Mouse (Mus musculus): Measurements from ENCODE around the gene Foxp1. TPM values are rescaled to one million over a fixed set of nuclear protein-coding genes. Genes with fewer than 3 reads are reported as not detected.
A peak's percentile ranks its signal among the peaks of the same experiment; 100 is the strongest.

Gene Foxp1
- polyA plus RNA-seq, 1 experiment = 31.4 TPM

DNA sequence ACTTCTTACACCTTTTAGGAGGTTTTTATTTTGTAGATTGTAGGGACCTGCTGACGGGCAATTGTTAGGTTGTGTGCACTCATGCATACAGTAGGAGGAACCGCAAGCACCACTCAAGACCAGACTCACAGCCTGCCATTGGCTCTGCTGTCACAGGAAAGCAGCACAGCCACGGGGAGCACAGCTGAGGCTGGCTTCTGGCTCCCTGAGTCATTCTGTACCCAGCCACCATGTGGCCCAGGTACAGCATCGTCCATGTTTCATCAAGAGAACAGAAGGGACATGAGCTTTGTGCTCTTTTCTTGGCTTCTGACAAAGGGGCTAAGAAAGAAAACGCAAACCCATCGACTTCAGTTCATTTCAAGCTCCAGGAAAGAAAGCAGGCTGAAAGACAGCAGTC, 541.3 kb downstream of the Foxp1 start:
- DNase-seq (ENCODE audit: low read depth, low spot score) = no peak
- 84% methylated on average over 6 of the region's 6 CpGs for WGBS

- 93% methylated on average over 7 of the region's 7 CpGs for WGBS
- no peak for DNase-seq (ENCODE audit: low read depth, low spot score)
These were observed 542.1 kb downstream of the Foxp1 start for GRCm38 (mm10) chr6:98980432-98980831.

GRCm38 (mm10) chr6:98980001-98980400, 542.5 kb downstream of the Foxp1 start:
- 88% methylated on average over 7 of the region's 7 CpGs for WGBS
- DNase-seq (ENCODE audit: low read depth, low spot score) = no peak

DNA sequence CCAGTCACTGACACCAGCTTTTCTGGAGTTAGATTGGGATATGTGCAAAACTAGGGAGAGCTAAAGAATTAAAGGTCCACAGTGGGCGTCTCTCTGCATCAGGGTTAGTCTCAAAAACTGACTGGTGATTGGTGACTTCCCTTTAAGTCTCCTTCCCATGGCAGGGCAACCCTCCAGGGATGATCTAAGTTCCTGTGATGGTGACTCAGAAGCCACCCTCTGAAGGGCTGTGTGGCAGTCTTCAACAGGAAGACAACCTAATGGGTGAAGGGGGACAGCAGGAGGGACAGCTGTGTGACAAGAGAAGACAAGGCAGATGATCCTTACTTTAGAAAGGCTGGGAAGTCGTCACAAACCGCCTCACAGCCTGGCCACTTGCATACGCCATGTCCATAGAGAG, 544.7 kb downstream of the Foxp1 start:
- 95% methylated on average over 4 of the region's 4 CpGs for WGBS
- DNase-seq (ENCODE audit: low read depth, low spot score) = no peak

DNA sequence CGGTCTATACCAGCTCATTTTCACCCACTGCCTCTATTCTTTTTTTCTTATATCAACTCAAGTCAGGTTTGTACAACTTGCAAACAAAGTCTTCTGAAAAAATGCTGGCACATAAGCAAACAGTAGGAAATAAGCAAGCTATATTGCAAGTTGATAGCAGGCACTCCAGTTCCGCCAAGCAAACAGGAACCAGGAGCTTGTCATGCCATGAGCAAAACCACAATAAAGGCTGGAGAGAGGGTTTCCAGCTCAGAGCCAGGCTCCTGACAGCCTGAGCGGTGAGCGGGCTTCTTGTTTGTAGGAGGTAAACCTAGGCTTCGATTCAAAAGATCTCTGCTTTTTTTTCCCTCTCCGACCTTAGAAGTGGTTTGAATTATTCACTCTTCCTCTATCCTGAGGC, 546.6 kb downstream of the Foxp1 start:
- WGBS = 87% methylated on average over 6 of the region's 6 CpGs
- no peak for DNase-seq (ENCODE audit: low read depth, low spot score)

GRCm38 (mm10) chr6:98973433-98973832, 549.1 kb downstream of the Foxp1 start:
- WGBS = 81% methylated on average over 5 of the region's 5 CpGs
- DNase-seq (ENCODE audit: low read depth, low spot score) = no peak

- WGBS = 59% methylated on average over 7 of the region's 7 CpGs
- no peak for DNase-seq (ENCODE audit: low read depth, low spot score)
These were observed 550.1 kb downstream of the Foxp1 start for GRCm38 (mm10) chr6:98972404-98972803.

DNA sequence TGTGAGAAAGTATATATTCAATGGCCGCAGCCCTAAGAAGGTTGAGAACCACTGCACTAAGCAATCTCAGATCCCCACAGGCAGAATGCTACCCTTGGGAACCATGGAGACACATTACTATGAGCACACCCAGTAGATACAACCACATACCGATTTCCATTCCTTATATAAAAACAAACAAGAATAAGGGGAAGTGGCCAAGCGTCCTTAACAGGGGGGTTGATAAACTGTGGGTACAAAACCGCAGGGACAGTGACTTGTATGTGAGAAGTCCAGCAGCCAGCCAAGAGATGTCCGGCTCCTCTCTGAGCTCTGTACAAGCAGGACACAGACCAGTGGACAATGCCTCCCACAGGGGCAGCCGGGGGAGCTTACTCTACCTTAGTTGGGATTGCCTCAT, 563.2 kb downstream of the Foxp1 start:
- WGBS = 75% methylated on average over 6 of the region's 6 CpGs
- DNase-seq (ENCODE audit: low read depth, low spot score) = no peak

GRCm38 (mm10) chr6:98956522-98957169, 565.9 kb downstream of the Foxp1 start:
- WGBS = 90% methylated on average over 9 of the region's 9 CpGs
- no peak for DNase-seq (ENCODE audit: low read depth, low spot score)

- DNase-seq (ENCODE audit: low read depth, low spot score) = no peak
- 75% methylated on average over 6 of the region's 6 CpGs for WGBS
These were observed 566.8 kb downstream of the Foxp1 start for GRCm38 (mm10) chr6:98955706-98956105.

DNA sequence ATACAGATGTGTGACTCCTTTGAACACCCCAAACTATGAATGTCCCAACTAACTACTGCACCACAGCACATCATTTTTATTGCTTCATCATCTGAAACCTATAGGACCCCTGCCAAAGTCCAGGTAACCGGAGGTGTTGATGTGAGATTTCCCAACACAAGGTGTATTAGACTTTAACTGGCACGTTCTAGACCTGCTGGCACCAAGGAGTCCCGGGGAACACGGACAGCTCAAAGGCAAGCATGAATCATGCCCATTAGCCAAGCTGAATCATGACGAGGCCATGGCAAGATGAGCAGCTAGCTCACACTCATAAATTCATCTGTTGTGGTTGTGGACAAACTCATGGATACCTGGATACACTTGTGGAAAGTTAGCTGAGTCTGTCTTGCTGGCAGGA, 568.1 kb downstream of the Foxp1 start:
- WGBS = 82% methylated on average over 5 of the region's 5 CpGs
- DNase-seq (ENCODE audit: low read depth, low spot score) = no peak

GRCm38 (mm10) chr6:98949703-98950191, 572.8 kb downstream of the Foxp1 start:
- 7% methylated on average over 6 of the region's 6 CpGs for WGBS
- peak; percentile 36 for DNase-seq (ENCODE audit: low read depth, low spot score)

GRCm38 (mm10) chr6:98949286-98949685, 573.2 kb downstream of the Foxp1 start:
- 61% methylated on average over 7 of the region's 7 CpGs for WGBS
- no peak for DNase-seq (ENCODE audit: low read depth, low spot score)

DNA sequence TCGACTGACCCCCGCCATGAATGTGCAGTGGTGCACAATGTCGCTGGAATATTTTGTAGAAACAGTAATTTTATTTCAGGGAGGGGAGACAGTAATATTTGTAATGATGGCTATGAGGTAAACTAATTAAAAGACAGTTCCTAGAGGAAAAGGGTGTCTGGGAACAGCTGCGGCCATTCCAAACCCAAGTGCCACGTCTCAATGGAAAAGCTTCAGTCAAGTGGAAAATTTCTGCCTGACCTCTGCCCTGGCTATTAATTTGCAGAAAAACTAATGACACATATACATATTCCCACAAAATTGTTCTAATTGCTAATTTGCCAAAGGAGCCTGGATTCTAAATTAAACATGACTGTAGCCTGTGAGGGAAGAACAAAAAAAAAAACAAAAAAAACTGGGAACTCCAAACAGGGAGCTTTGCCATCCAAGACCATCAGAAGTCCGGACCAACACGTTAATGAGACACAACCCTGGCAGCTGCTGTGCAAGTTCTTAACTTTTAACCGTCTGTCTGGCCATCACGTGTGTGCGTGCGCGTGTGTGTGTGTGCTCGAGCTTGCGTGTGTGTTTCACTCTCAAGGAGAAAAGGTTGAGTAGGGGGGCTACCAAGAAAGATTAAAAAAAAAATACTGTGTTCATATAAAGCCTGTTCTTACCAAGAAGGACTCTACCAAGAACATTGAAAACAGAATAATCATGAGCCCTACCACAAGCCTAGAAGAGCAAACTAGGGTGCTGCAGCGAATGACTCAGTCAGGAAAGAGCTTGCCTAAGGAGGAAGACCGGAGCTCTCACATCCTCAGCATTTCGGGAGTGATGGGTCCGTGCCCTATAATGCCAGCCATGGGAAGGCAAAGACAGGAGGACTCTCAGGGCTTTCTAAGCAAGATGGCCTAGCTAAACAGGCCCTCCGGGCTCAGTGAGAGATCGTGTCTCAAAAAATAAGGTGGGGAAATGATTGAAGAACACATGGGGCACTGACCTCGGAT, 574.1 kb downstream of the Foxp1 start:
- WGBS = 86% methylated on average over 21 of the region's 21 CpGs
- no peak for DNase-seq (ENCODE audit: low read depth, low spot score)

GRCm38 (mm10) chr6:98947486-98948152, 574.9 kb downstream of the Foxp1 start:
- DNase-seq (ENCODE audit: low read depth, low spot score) = no peak
- WGBS = 77% methylated on average over 11 of the region's 11 CpGs

DNA sequence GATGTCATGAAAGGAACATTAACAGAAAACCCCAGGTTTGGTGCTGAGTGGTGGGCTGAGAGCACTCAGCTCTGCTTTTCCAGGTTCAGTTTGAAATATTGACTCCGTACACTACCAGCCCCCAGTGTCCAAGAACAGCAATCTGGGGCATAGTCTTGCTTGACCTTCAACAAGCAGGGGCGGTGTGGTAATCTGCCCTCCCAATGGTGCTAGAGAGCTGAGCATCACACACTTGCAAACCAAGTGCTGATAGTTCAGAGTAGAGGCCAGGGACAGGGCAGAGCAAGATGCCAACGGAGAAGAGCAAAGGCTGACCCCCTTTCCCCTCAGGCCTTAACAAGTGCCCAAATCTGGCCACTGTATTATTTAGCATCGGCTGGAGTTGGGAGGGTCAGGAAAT, 575.8 kb downstream of the Foxp1 start:
- no peak for DNase-seq (ENCODE audit: low read depth, low spot score)
- 95% methylated on average over 4 of the region's 4 CpGs for WGBS

GRCm38 (mm10) chr6:98945496-98946412, 576.8 kb downstream of the Foxp1 start:
- WGBS = 80% methylated on average over 21 of the region's 21 CpGs
- no peak for DNase-seq (ENCODE audit: low read depth, low spot score)

DNA sequence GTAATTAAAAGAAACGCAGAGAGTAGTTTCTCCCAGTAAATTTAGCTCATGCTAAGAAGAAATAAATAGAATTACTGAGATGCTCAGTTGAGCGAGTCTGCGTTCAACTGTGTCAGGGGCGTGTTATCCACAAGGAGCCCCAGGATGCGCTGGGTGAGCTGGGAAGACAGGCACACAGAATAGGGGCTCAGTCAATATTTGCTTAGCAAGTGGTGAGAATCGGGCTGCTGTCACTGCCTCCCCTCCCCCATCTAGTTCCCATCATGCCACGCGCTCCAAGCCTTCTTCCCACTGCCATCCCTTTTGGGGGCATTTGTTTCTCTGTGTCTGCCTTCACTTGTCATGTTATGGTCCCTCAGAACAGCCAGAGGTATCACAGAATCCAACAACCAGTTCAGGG, 584.2 kb downstream of the Foxp1 start:
- 82% methylated on average over 8 of the region's 8 CpGs for WGBS
- no peak for DNase-seq (ENCODE audit: low read depth, low spot score)

DNA sequence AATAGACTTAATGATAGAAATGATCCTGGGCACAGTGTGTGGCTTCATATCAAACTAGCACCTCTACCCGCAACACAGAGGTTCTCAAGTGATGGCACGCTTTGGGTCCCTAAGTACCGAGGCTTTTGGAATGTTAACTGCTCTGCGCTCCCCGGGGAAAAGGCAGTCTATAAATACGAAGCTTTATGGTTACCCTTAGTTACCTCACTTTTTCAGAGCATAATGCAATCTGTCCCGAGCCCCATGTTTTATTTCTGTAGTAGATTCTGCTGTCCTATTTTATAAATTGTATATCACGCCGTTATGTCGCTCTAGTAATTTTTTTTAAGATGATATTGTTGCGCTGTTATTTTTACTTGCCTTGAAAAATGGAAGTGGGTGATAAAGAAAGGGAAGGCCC, 585.0 kb downstream of the Foxp1 start:
- 86% methylated on average over 11 of the region's 11 CpGs for WGBS

More for the DNA sequence above, 585.0 kb downstream of the Foxp1 start:
- no peak for DNase-seq (ENCODE audit: low read depth, low spot score)

All from large intestine, adult 2 months (tissue).